Mouse (Mus musculus): ENCODE measurements around the gene Sept14.

DNA sequence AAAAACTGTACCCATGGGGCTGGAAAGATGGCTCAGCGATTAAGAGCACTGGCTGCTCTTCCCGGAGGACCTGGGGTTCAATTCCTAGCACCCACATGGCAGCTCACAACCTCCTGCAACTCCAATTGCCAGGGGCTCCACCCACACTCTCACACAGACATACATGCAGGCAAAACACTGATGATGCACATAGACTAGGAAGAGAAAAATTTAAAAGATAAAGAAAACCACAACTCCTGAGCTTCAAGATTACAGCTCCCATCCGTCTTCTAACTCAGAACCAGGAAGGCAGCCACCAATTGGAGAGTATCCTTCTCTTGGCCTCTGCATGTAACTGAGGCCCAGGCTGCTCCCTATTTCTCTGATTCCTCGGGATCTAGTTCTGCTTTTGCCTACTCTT, 16.0 kb upstream of the Sept14 start:
- TF ChIP-seq HCFC1 (IDR thresholded peaks at IDR 0.05; ENCODE audit: borderline replicate concordance, insufficient read depth, low read length) (no peak), MAFK (IDR thresholded peaks at IDR 0.05; ENCODE audit: insufficient read depth, low read depth, low read length) (no peak), ZC3H11A (IDR thresholded peaks at IDR 0.05; ENCODE audit: borderline replicate concordance, low read depth, low read length) (no peak), CHD2 (IDR thresholded peaks at IDR 0.05; ENCODE audit: low read depth, low read length) (no peak), ZNF384 (IDR thresholded peaks at IDR 0.05; ENCODE audit: low read depth, low read length) (no peak)
